Mouse (Mus musculus) kidney, adult 8-10 months (tissue): ENCODE measurements at regions not wholly inside any gene's neighbourhood (a gene's known extent, or its start where the extent isn't known, plus 50 kb on each side); places are given as distances from the start of the nearest gene placed in this dataset.

Experiments used
- DNase-seq, 2 experiments: peaks; one replicate each; pipeline ENCODE4 v3.0.0; 2022

- no peak for DNase-seq
These were observed 73.5 kb upstream of the Gm16223 start for GRCm38 (mm10) chr5:41994307-41994706.

GRCm38 (mm10) chr5:41983556-41983955 lies 84.2 kb upstream of the Gm16223 start:
- no peak for DNase-seq

DNA sequence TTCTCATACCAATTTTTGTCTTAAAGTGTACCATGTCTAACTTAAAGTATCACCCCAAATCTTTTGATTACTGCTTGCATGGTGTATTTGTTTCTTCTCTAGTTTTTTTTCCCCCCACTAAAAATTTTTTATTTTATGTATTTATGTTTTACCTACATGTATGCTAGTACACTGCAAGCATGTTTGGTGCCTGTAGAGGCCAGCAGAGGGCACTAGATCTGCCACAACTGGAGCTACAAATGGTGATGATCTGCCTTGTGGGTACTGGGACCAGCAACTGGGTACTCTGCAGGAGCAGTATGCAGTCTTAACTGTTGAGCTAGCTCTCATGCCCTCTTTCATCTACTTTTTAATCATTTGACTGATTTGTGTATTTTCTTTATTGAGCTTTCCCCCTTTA lies 92.2 kb upstream of the Gm16223 start:
- no peak for DNase-seq

DNA sequence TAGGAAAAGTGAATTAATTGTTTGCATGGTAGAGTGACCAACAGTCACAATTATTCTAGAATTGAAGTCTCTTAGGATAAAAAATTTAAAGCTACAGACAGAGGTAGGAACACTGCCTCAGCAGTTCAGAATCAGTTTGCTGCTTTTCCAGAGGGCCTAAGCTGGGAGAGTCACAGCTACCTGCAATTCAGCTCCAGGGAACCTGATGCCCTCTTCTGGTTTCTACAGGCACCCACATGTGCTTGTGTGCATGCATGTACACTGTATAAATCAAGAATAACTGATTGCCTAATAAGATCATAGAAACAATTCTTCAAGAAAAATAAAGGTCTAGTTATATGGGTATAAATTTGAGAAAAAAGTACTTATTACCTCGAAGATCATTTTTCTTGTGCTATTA lies 96.6 kb upstream of the Gm16223 start:
- peak; percentile 6 to 17 for DNase-seq

DNA sequence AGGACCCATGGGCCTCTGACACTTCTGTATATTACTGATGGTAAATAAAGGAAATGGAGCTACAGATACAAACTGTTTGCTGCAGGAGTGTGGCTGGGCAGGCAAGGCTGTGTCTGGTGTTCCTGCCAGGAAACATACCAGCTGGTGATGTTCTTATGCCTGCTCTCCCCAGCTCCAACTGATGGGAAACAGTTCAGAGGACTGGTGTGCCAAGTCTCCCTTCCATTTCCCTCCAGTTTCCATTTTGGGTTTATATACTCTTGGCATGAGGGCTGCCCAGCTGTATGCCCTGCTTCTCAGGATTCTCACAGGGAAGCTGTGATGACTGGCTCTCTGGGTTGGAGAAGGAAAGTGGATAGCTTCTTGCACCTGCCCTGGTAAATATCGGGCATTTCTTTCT lies 100.8 kb upstream of the Gm16223 start:
- no peak for DNase-seq

DNA sequence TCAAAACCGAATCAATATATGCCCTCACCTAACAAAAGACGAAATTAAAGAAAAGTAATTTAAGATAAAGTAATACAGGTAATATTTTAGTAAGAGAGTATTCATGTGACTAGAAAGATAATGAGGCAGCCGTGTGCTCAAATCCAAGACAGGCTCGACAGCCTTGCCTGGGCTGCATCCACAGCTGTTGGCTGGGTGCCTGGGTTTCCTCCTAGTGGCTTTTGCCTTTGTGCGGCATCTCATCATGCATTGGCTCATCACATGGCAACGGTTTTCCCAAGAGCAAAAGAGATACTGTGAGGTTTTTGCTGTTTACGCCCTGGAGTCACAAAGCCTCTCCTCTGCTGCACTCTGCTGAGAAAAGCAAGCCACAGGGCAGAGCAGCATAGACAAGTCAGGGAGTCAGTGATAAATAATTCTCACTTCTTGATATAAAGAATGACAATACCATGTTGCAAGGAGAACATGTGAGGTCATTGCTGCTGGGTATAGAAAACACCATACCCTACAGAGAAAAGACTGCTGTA lies 103.1 kb upstream of the Bod1l start:
- no peak for DNase-seq

- DNase-seq = no peak
These were observed 99.3 kb upstream of the Bod1l start for GRCm38 (mm10) chr5:41943399-41943798.

DNA sequence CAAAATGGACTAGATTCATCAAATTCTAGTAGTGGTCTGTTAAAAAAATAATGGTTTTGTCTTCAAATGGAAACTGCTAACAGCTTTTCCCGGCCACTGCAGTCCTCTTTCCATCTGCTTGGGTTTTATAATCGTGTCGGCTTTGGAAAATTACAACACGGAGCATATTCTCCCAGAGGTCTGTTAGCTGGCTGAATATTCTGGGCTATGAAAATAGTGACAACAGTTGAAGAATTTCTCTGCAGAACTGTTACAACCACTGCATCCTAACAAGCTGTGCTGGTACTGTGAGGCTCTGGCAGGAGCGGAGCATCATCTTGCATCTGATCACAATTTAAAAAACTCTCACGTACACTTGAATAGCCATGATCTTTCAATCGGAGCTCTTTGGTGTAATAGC lies 98.0 kb upstream of the Bod1l start:
- DNase-seq = no peak

DNA sequence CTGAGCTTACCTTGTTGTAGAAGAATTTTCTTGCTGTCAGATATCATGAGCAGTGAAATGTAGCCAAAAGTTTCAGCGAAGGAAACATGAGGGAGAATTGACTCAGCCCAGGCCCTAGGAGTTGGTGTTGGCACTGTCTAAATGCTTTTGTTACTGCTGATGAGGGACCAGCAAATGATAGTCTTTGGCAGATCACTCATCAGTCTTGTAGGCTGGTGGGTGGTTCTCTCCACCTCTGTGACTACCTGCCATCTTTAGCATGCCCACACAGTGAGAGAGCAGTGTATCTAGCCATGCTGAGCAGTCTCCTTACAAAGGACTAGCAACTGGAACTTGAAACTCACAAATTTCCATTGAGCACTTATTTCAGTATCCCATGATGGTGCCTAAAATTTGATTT lies 97.1 kb upstream of the Bod1l start:
- no peak for DNase-seq

DNA sequence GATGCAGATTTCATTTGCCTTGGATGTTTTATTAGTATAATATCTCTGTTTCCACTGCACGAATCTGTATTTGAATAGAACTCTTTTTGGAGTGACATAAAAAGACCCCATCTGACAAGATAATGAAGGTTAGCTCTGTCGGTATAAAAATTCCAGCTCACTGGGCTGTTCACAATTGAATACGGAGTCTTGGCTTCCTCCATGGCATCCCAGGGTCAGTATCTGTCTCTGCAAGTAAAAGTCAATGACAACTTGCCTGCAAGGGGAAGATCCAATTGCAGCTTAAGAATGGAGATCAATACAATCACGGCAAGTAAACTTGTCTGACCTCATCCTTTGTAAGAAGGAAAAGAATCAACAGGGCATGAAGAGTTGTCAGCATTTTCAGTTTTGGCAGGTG lies 95.6 kb upstream of the Bod1l start:
- DNase-seq = no peak

DNA sequence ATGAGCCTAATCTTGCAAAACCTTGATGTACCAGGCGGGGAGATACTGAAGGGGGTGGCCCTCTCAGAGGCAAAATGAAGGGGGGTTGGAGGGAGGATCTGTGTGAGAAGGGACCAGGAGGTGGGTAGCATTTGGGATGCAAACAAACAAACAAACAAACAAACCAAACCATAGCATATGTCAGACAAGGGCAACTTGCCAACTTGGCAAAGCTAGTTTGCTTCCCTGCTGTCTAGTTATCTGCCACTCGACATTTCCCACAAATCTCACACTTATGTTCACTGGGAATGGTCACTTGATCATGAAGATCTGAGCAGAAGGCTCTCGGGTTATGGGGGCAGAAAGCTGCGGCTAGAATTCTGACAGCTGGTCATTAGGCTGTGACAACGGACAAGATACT lies 65.9 kb upstream of the Bod1l start:
- no peak for DNase-seq

- no peak for DNase-seq
These were observed 63.6 kb upstream of the Bod1l start for GRCm38 (mm10) chr5:41907749-41908148.

- DNase-seq = no peak
These were observed 60.4 kb upstream of the Bod1l start for GRCm38 (mm10) chr5:41904512-41904911.

DNA sequence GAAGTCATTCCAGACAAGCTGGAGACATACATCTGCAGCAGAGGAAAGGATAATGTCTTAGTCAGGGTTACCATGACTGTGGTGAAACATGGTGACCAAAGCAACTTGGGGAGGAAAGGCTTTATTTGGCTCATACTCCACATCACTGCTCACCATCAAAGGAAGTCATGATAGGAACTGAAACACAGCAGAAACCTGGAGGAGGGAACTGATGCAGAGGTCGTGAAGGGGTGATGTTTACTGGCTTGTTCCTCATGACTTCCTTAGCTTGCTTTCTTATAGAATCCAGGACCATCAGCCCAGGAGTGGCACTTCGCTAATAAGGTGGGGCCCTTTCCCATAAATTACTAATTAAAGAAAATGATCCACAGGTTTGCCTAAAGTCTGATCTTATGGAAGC lies 55.1 kb upstream of the Bod1l start:
- DNase-seq = no peak

- DNase-seq = no peak
These were observed 54.6 kb upstream of the Bod1l start for GRCm38 (mm10) chr5:41898748-41899147.
